Mouse (Mus musculus) MN1 (cell line): Measurements from ENCODE around the gene Bcl11a.

ENCODE experiments used
- DNase-seq: peaks from one replicate; pipeline ENCODE4 v3.0.0-alpha.2; 2016; ENCODE audit warnings: low spot score

Gene Bcl11a

DNA sequence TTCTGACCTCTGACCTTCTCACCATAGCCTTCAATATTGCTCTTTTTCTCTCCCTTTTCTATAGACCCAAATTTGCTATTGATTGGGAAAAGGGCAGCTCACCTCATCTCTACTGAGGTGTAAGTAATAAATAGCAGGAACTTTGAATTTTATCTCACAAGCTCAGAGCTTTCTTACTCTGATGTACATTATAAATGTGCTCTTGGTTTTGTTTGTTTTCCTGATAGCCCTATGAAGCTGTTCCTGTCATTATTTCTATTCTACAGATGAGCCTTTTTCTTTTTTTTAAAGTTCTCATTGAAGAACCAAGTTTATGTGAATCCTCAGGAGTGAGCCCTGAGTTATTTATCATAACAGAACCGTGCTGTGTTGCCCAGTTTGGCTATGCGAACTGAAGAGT, 55.0 kb downstream of the Bcl11a start:
- DNase-seq: no peak

DNA sequence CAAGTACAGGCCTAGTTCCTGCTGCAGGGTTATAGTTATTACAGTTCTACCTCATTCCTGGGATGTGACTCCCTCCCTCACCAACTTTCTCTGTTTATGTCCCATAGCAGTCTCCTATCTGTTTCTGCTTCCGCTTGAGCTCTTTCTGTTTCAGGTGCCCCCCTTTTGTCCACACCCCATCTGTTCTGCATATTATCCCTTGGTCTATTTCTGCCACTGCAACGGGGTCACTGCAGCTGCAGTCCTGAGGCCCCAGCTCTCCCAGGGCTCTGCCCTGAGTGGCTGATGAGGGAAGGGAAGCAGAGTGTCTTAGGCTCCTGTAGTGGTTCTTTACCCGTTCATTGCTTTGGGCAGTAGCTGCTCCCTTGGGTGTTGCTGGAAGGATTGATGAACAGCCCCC, 55.6 kb downstream of the Bcl11a start:
- no peak for DNase-seq

DNA sequence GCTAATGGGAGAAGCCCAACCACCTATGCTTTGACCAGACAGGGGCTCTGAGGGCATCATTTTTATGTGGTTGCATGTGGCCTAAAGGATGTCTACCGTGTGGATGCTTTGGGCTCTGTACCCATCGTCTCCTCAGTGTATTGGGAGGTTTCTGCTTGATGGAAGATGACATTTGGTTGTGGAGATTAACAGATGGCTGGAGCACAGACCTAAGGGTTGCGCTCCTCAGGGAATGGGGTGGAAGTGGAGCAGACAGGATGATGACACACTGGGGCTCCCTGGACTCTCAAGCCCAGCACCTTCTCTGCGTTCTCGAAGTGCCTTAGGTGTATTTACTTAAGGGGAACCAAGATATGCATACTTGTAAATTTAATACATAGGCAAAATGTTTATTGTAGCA, 56.1 kb downstream of the Bcl11a start:
- no peak for DNase-seq

DNA sequence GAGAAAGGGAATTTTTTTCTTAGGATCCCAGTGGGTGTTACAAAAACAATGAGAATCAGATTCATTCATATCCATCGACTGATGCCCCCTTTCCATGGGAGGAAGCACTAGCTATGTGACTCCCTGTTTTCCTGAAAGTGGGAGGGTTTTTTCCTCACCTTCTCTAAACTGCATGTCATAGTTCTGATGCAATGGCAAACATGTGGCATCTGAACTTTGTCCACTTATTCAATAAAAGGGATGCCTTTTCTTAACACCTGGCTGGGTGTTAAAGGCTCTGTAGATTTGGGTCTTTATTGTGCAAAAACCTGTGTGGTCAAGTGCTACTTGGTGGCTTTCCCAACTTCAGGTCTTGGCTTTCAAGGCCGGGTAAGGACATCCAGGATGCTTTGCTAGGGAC, 57.4 kb downstream of the Bcl11a start:
- no peak for DNase-seq

DNA sequence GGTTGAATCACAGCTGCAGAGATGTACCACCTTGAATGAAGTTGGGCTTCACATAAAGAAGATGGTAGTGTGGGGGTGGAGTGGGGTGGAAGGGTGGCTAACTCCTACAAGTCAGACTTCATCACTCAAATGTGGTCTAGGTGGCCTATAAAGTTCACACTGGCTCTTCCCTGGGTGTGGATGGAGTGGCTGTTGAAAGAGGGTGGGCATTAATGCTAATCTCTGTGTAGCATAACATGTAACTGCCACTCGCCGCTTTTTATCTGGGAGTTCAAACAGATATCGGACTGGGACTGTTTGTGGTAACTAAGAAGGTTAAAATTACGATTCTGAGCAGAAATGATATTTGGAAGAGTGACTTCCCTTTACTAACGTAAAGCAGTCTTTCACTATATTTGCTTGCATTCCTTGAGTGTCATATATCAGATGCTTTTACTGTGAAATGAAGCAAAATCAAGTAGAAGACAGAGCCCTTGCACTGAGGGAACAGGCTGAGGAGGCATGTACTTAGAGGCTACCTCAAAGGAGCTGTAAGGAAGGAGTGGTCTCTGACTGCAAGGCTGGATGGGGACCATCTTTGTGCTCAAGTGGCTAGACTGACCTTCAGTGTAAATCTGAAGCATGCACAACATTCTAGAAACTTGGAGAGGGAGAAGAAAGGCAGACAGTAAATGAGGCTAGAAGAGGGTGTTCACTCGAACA, 58.4 kb downstream of the Bcl11a start:
- DNase-seq: no peak

DNA sequence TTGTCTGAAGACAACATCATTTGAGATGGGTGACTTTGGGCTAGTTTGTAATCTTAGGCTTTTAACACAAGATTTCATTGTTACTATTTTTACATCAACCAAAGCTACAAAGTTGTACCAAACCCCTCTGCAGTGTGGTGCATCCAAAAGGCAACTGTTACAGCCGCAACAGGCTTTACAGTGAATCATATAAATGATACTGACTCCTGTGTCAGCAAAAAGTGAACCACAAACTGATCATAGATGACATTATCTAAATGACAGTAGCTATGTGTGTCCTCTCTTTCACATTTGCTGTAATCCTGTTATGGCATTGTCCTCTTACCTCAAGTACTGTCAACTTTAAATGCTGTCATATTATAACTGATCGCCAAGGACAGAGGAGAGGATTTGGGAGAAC, 60.0 kb downstream of the Bcl11a start:
- DNase-seq: no peak

DNA sequence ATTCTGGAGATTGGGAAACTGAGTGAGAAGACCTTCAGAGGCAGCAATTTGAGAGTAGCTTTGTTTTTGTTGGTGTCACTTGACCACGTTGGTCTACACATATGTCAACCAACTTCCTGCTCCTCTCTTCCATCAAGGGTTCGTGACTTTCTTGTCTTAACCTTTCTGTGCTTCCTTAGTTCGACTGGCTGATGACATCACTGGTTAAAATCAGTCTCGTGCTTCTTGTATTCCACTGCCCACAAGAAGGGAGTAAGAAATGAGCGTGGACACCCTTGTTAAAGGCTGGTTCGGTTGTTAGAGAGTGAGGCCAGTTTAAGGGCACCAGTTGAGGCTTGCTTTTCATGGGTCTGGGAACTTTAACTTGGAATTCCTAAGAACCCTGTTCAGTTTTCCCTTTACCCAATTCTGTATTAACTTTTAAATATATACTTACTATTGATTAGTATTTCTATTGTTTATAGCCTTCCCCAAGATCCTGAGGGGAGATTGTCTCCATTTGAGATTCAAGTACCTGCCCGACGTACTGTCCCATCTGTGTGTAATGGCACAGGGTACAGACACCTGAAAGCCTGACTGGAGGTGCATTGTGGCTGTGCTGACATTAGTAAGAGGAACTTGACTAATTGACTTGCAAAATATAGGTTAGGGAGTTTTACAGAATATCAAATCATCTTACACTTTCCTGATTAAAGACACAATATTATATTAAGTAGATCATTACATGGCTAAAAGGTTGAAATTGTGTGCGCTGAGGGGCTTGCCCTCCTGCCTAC, 60.9 kb downstream of the Bcl11a start:
- DNase-seq: no peak

DNA sequence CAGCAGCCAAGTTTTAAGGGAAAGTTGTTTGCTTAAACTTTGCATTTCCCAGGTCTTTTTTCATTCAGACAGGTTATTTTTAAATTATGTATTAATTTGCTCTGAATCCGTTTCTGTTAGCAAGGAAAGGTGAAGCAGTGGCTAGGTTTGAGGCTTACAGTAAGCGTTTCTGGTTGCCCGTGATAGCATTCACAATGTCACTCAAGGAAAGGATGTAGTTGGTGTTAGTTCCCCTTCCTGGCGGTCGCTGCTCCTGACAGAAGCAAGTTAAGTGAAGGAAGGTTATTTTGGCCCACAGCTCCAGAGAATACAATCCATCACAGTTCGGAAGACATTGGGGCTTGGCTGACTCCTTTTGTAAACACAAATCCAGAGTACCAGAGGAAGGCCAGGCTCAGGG, 61.6 kb downstream of the Bcl11a start:
- no peak for DNase-seq

DNA sequence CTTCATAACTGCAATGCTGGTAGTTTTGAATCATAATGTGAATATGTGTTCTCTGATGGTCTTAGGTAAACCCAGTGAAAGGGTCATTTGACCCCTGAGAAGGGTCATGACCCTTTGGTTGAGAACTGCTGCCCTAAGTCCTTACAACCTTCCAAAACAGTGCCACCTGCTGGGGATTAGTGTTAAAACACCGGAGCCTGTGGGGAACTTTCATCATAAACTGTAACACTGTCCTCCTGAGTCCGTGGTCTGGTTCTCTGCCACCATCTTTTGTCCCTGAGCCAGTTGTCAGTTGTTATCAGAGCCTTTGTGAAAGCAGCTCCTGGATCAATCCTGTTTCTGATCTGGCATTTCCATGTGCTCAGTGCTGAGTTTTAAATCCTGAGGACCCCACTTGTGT, 62.1 kb downstream of the Bcl11a start:
- DNase-seq: no peak

DNA sequence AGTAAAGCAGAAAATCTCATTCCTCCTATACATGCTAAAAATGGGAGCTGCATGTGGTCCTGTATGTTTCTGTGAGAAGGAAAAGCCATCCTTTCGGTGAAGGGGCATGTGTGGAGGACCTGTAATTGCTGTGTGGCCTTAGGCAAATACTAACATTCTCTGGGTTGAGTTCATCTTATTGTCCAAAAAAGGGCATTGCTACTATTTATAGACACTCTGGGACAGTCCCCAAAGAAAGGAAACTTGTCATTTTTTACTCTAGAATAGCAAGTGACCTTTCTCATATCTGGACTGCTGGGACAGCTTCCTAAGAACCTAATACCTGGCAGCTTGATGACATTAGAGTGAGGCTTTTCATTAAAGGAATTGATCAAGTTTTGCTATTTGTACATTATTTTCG, 63.1 kb downstream of the Bcl11a start:
- DNase-seq: no peak

DNA sequence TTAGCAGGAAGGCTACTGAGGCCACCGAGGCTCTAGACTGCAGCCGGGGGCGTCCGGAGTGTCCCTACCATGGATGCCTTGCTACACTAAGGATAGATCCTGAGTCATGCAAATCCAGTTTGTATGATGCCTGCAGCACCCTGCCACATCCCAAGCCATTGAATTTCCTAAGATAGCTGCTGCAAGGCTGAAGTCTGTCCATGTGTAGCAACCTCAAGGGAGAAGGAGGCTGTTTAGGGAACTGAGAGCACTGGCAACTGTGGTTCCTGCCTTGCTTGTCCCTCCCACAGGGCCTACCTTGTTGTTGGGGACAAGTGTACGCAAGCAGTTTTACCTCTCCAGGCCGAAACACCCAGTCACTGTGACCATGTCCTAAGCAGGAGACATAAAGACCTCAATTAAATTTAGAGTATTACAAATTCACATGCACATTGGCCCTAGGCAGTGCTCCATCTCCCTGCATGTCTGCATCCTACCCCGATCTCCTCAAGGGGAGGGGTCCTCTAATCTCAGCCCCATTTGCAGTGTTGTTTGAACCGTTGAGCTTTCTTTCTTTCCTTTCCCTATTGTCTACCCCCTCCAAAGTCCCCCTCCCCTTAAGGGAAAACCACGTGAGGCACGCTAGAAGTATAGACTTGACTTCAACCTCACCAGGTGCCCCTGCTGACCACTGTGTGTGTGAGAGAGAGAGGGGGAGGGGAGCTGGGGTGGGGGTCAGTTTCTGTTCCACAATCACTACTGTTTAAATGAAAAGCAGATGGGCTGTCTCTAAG, 63.8 kb downstream of the Bcl11a start:
- no peak for DNase-seq

DNA sequence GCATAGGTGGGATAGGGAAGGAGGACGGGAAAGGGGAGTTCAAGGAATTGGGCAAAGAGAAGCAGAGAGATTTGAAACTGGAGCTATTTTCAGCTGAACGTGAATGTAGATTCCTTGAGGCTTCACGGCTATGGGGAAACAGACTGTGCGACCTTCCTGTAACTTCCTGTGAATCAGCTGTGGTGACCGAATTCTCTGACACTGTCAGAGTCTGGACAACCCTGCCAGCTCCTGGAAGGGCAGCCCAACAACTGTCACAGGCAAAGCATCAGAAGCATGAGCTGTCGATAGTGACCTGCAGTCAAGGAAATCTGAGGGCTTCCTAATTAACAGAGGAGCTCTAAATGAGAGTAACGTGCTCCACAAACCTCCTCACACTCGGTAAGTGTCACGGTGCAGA, 64.5 kb downstream of the Bcl11a start:
- no peak for DNase-seq

DNA sequence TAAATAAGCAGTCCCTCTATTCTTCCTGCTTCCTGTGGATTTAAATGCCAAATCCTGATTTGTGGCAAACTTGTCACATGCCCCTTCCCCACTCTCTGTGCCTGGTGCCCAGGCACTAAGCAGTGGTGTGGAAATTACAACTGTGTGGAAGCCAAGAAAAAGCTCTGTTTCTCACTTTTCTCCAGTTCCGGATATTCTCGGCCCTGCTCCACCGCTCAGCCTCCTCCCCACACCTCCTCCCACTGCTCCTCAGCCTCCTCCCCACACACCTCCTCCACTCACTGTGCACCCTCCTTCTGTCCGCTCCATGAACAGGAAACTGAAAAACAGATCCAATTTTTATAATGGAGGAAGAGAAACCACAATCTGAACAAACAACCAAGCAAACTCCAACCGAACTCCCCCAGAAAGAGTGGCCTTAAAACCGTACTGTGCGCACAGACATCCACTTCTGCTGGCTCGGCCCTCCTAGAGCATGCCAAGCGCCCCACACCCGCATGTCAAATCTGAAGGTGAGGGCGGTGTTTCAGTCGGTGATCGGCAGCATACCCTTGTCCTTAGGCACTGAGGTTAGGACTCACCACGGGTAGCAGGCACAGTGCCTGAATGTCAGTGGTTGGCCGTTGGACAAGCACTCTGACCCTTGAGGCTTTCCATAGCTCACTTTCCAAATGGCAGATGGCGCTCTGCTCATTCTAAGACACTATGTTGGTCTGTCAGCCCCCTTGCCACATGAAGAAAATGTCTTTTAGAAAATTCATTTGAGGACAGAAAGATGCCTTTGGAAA, 66.5 kb downstream of the Bcl11a start:
- no peak for DNase-seq

DNA sequence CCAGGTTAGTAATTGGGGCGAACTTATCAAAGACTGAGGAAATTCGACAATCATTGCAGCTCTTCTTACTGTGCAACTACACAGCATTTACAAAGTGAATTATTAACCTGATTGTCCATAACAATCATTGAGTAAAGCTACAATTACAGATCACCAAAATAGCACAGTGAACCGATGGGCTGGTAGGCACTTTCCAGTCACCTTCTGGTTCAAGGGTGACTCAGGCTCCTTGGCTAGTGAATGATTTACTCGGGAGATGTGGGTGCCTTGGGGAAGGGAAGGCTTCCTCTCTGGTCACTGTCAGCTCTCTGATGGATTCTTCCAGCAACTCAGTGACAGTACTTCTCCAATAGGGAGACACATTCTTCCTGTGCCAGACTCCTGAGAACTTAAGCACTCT, 68.2 kb downstream of the Bcl11a start:
- no peak for DNase-seq

DNA sequence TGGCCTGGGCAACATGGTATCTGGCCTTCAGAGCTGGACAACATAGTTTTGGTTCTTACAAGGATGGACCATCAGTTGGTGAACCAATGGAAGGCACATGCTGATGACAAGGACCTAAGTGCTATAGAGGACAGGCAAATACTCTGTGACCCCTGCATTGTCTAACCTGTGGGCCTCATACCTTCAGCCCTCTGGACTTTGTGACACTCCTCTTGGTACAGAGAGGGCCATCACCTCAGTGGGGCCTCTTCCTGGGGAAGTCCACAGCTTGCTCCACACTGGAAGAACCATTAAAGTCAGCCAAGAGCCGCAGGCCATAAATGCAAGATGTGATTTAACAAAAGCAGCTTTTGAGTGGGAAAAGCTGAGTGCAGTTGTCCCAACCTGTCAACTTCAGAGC, 68.6 kb downstream of the Bcl11a start:
- no peak for DNase-seq

DNA sequence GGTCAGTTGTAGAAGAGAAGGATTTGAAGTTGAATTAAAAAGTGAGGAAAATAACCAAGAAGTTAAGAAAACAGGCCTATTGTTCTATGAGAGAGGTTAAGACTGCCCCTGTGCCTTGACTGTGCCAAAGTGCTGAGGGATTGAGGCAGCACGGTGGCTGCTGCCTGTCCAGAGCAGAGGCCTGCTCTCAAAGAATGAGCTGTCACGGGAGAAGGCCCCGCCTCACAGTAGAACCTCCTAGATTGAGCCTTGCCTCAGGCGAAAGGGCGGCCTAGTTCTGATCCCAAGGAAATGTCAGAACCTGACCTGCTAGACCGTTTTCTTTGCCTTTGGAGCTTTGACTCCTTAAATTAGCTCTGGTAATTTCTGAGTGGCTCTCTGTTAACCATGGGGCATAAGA, 69.8 kb downstream of the Bcl11a start:
- no peak for DNase-seq

DNA sequence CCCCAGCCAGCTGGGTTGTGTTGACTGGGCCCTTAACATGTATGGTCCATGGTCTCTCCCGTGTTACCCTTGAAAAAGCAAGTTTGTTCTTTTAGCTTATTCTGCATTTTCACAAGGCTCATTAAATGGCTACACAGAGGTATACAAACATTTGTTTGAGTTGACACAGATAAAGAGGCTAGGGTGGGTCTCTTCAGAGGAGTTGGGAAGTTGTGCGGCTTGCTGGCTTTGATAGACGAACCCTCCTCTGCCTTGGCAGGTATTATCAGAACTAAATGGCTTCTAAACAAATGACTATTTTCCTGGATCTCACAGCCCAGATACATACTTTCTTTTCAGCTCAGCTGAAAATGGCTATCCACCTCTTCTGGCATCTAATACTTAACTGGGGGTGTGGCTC, 70.7 kb downstream of the Bcl11a start:
- DNase-seq: no peak

DNA sequence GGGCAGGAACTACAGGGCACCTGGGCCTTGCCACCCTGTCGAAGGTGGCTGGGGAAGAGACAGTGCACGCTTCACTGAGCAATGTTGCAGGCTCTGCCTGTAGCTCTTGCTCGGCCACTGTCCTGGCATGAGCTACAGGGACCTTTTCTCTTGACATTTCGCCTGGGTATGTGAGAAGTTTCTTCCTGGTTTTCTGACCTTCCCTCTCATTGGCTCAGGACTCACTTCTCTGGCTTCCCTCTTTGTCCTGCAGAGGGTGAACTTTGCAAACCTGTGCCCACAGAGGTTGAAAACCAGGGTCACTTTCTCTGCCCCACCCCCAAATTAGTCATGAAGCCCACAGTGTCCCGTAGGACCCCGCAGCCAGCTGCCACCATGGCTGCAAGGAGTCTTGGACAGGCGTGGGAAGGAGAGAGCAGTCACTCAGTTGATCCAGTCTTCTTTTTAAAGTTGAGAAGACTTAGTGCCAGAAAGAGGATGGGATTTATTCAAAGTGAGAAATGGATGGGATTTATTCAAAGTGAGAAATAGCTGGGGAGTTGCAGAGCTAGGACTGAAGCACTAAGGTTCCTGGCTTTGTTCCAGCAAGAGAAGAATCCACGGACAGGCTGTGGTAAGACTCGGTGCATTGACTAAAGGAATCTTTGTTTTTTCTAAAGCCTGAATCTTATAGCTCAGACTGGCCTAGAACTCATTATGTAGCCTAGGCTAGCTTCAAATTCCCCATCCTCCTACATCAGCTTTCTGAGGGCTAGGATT, 71.8 kb downstream of the Bcl11a start:
- no peak for DNase-seq

DNA sequence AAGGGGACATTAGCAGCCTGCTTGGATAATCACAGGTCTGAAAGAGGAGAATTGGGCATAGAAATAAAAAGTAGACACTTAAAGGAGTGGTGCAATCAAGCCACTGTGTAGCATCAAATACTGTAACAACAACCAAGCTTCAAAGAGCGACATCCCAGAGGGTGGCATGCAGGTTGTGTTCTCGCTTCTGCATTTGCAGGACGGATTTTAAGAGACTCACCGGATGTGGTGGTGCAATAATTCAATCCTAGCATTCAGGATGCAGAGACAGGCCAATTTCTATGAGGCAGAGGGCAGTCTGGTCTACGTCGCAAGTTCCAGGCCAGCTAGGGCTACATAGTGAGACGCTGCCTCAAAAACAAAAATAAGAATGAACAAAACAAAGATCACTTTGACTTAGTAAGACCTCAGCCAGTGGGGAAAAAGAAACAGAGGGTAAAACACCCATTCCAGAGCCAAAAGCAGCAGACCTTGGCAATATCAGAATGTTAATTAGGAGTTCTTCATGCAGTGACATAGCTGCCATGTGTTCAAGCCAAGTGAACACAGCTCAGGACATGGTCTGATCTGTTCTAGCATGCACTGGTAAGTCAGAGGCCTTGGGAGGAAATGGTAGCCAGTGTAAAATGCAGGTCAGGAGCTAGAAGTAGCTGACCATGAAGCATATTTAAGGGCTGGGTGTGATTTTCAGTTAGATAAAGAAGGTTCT, 74.4 kb downstream of the Bcl11a start:
- no peak for DNase-seq

DNA sequence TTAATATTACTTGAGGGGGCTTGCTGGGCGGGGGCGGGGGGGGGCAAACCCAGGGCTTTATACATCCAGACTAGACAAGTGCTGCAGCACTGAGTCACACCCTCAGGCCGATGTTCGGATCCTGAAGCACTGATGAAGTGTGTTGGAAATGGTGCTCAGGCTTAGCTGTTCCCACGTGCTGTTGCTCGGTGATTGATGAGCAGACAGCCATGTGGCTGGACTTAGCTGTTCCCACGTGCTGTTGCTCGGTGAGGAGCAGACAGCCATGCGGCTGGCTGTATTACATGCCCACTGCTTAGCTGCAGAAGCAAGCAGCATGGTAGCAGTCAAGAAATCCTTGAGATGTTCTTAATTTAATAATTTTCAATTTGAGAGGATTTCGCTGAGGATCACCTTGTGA, 75.2 kb downstream of the Bcl11a start:
- DNase-seq: no peak

DNA sequence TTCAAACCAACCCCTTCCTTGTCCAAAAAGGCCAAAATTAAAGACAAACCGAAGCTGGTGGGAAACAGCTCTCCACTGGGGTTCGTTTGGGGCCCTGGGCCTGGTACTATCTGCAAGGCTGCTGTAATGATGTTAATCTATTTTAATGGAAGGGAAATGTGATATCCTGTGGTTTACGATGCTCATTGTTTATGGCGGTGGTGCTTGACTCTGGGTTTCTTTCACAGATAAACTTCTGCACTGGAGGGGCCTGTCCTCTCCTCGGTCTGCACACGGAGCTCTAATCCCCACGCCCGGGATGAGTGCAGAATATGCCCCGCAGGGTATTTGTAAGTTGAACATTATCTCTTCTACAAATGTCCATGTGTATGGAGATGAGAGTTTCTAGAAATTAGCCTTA, 80.2 kb downstream of the Bcl11a start:
- no peak for DNase-seq
